Mouse (Mus musculus): ENCODE data around the gene Gm28048. TPM values are rescaled to one million over a fixed set of nuclear protein-coding genes. Genes with fewer than 3 reads are reported as not detected.

Gene Gm28048
- polyA plus RNA-seq, 1 experiment from 2014 or later = 34.8 TPM

DNA sequence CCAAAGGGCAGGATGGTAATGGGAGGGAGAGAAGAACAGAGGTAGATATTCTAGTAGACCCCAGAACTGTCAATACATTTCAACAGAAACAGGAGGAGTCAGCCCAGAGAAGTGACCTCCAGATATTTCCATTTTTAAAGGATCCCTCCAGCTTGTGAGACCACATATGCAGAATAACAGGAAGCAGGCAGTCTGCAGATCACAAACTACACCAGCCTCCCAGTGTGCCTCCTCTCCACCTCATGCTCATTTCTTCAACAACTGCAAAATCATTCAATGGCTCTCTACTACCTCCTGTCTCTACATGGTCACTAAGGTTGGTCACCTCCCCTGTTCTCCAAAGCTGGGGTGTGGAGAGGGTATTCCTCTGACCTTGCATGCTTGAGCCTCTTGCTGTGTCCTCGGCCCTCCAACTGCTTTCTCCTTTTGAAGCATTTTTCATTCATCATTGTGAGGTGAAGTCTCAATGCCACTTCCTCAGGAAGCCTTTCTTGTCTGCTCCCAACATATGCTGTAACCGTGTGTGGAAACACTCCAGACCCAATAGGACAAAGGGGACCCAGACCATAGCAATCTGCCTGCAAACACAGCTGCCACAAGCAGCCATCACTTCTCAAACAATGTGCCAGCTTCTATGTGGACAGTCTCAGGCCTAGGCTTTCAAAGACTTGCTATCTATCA lies 128.3 kb downstream of the Gm28048 start:
- ATAC-seq (replicated peaks; ENCODE audit: low FRiP score, low read depth) = no peak
- no peak overlapping the region for H3K4me3 ChIP-seq (replicated peaks; ENCODE audit: low read depth, low read length)
- no peaks in the 10 kb centered on the region for H3K27me3 ChIP-seq (ENCODE audit: insufficient read depth, low read length)
- WGBS = 64% methylated on average over 2 of the region's 2 CpGs
- H3K4me1 ChIP-seq (replicated peaks; ENCODE audit: insufficient read depth, low read length) = peaks cover 27% of the 10 kb centered on the region
- no peaks in the 10 kb centered on the region for H3K36me3 ChIP-seq (ENCODE audit: insufficient read depth, low read length)
- no peak overlapping the region for H3K27ac ChIP-seq
- no peaks in the 10 kb centered on the region for H3K9me3 ChIP-seq (replicated peaks; ENCODE audit: low read length)
- H3K4me2 ChIP-seq (ENCODE audit: low read length) = no peak overlapping the region
- TF ChIP-seq CTCF (IDR thresholded peaks at IDR 0.05; ENCODE audit: low read depth) = no peak
- no peak overlapping the region for H3K9ac ChIP-seq (ENCODE audit: low read depth, low read length)
- no peak for DNase-seq (ENCODE audit: low spot score)

DNA sequence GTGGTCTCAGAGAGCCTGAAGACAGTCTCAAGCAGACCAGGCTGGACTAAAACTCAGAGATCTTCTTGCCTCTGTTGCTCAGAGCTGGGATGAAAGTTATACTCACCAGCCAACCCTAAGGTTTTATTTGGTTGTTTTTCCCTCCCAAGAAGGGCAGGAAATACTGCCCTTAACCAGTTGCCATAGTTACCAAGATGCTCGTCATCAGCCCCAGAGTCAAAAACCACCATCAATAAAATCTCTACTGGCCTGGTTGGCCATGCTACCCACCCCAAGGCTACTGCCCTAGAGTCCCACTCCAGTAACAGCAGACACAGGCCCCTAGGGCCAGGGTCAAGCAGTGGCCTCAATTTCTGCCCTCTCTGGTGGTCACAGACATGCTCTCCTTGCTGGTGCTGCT lies 129.4 kb downstream of the Gm28048 start:
- DNase-seq (ENCODE audit: low spot score) = no peak
- Histone ChIP-seq H3K27ac (no peak overlapping the region; the same call in 1 of the 2 replicates), H3K9ac (ENCODE audit: low read depth, low read length) (no peak overlapping the region), H3K4me2 (ENCODE audit: low read length) (no peak overlapping the region), H3K9me3 (replicated peaks; ENCODE audit: low read length) (no peaks in the 10 kb centered on the region), H3K4me3 (replicated peaks; ENCODE audit: low read depth, low read length) (no peak overlapping the region), H3K36me3 (ENCODE audit: insufficient read depth, low read length) (no peaks in the 10 kb centered on the region), H3K27me3 (ENCODE audit: insufficient read depth, low read length) (no peaks in the 10 kb centered on the region), H3K4me1 (replicated peaks; ENCODE audit: insufficient read depth, low read length) (peaks cover 36% of the 10 kb centered on the region)
- 40% methylated on average over 1 of the region's 1 CpGs for WGBS
- no peak for TF ChIP-seq CTCF (IDR thresholded peaks at IDR 0.05; ENCODE audit: low read depth)
- no peak for ATAC-seq (replicated peaks; ENCODE audit: low FRiP score, low read depth)

DNA sequence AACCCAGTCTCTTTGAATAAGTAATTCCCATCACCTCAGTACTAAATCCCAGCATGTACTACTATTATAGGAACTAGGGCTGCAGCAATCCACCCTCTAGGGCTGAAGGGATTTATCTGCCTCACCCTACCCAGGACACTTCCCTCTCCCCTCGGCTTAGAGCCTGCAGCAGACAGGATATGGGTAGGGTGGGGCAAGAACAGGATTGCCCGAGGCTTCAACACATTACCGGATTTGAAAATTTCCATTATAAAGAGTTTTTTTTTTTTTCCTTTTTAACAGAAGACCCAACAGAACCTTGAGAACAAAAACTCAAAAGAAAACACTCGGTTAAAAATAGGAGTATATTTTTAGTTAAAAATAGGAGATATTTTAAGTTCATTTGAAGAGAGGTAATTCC lies 130.5 kb downstream of the Gm28048 start:
- peaks cover 44% of the 10 kb centered on the region for H3K4me1 ChIP-seq (replicated peaks; ENCODE audit: insufficient read depth, low read length)
- H3K4me3 ChIP-seq (replicated peaks; ENCODE audit: low read depth, low read length) = no peak overlapping the region
- no peak overlapping the region for H3K9ac ChIP-seq (ENCODE audit: low read depth, low read length)
- 44% methylated on average over 4 of the region's 4 CpGs for WGBS
- no peak for ATAC-seq (replicated peaks; ENCODE audit: low FRiP score, low read depth)
- no peaks in the 10 kb centered on the region for H3K9me3 ChIP-seq (replicated peaks; ENCODE audit: low read length)
- peak overlapping the region; percentile 74; the same call in 1 of the 2 replicates for H3K27ac ChIP-seq
- DNase-seq (ENCODE audit: low spot score) = no peak
- no peak overlapping the region for H3K4me2 ChIP-seq (ENCODE audit: low read length)
- no peak for TF ChIP-seq CTCF (IDR thresholded peaks at IDR 0.05; ENCODE audit: low read depth)
- H3K36me3 ChIP-seq (ENCODE audit: insufficient read depth, low read length) = no peaks in the 10 kb centered on the region
- no peaks in the 10 kb centered on the region for H3K27me3 ChIP-seq (ENCODE audit: insufficient read depth, low read length)

DNA sequence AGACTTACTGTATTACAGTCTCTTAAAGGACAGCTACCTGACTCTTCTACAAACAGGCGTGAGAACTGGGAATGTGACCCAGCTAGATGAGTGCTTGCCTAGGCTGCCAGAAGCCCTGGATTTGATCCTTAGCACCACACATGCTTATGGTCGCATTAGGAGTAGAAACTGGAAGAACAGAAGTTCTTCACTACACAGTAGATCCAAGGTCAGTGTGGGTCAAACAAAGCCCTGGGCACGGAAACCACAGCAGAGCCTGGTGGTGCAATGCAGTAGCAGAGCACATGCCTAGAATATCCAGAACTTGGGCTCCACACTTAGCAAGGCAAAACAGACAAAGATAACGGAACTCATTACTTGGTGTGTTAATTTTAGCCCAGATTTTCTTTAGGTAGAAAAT lies 131.8 kb downstream of the Gm28048 start:
- Histone ChIP-seq H3K4me1 (replicated peaks; ENCODE audit: insufficient read depth, low read length) (peaks cover 49% of the 10 kb centered on the region), H3K27ac (peak overlapping the region; percentile 74), H3K4me3 (replicated peaks; ENCODE audit: low read depth, low read length) (no peak overlapping the region), H3K9ac (ENCODE audit: low read depth, low read length) (no peak overlapping the region), H3K4me2 (ENCODE audit: low read length) (0 out of 2 replicates have a peak overlapping the region, but pooled peaks have one; percentile 2), H3K9me3 (replicated peaks; ENCODE audit: low read length) (no peaks in the 10 kb centered on the region), H3K36me3 (ENCODE audit: insufficient read depth, low read length) (no peaks in the 10 kb centered on the region), H3K27me3 (ENCODE audit: insufficient read depth, low read length) (no peaks in the 10 kb centered on the region)
- no peak for TF ChIP-seq CTCF (IDR thresholded peaks at IDR 0.05; ENCODE audit: low read depth)
- WGBS = 68% methylated on average over 4 of the region's 4 CpGs
- ATAC-seq (replicated peaks; ENCODE audit: low FRiP score, low read depth) = no peak
- DNase-seq (ENCODE audit: low spot score) = no peak

DNA sequence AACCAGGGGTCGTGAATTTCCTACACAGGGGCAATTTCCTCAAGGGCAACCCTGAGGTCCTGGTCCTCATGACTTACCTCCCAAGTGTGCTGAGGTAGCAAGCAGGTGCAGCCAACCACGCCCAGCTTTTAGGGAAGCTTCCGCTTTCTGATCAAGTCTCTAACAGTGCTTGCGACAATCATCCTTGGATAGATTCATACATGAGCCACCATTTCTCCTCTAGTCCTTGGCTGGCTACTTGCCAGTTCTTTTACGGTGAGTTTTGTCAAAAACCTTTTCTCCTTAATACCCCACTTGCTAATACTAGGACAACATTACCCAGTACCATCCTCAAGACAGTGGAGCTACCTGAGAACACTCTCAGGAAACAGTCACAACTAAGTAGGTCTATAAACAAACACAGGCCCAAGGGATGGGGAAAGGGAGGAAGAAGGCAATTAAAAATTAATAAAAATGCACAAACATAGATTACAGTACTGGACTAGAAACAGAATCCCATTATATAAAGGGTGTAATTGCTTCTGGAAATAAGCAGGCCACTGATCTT lies 133.2 kb downstream of the Gm28048 start:
- Histone ChIP-seq H3K4me1 (replicated peaks; ENCODE audit: insufficient read depth, low read length) (peaks cover 49% of the 10 kb centered on the region), H3K4me2 (ENCODE audit: low read length) (peak overlapping the region; percentile 27; the same call in 1 of the 2 replicates), H3K9me3 (replicated peaks; ENCODE audit: low read length) (no peaks in the 10 kb centered on the region), H3K27me3 (ENCODE audit: insufficient read depth, low read length) (no peaks in the 10 kb centered on the region), H3K4me3 (replicated peaks; ENCODE audit: low read depth, low read length) (no peak overlapping the region), H3K27ac (peak overlapping the region; percentile 89), H3K9ac (ENCODE audit: low read depth, low read length) (no peak overlapping the region), H3K36me3 (ENCODE audit: insufficient read depth, low read length) (no peaks in the 10 kb centered on the region)
- no peak for DNase-seq (ENCODE audit: low spot score)
- ATAC-seq (replicated peaks; ENCODE audit: low FRiP score, low read depth) = no peak
- 51% methylated on average over 5 of the region's 5 CpGs for WGBS
- TF ChIP-seq CTCF (IDR thresholded peaks at IDR 0.05; ENCODE audit: low read depth) = no peak

DNA sequence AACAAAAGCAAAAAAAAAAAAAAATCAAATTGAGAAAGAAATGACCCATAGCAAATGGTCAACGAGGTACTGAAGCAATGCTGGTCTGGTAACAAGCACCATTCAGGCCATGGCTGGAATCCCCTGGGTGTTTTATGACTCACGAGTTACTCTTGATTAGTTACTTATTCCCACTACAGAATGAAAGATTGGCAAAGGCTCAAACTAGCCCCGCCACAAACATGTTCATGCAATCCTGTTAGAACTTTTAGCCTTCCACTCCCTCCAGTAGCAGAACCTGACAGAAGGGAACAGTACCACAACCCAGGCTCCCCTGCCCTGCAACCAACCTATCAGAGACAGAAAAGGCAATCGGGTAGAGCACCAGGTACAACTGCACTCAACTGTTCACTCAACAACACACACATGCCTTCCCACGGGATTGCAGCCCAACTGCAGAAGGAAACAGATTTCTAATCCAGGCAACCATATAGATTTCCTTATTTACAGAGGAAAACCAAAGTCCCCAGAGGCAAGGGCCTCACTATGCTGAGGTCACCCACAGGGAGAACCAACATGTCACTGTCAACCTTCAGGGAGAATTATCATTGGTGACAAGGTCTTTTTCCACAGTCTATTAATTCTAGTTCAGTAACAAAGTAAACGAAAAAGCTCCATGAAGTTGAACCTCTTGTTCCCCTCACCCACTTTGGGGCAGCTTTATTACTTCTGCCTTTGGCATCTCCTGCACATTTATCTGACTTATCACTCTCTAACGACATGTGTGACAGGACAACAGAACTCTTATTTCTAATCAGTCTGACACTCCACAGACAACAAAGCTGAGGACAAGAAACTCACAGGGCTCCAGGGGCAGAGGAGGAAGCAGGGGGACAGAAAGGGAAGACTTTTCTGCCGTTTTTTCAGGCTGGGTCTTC lies 133.9 kb downstream of the Gm28048 start:
- Histone ChIP-seq H3K9me3 (replicated peaks; ENCODE audit: low read length) (no peaks in the 10 kb centered on the region), H3K27ac (peak overlapping the region; percentile 89), H3K27me3 (ENCODE audit: insufficient read depth, low read length) (no peaks in the 10 kb centered on the region), H3K4me2 (ENCODE audit: low read length) (peak overlapping the region; percentile 27; the same call in 1 of the 2 replicates), H3K36me3 (ENCODE audit: insufficient read depth, low read length) (no peaks in the 10 kb centered on the region), H3K4me1 (replicated peaks; ENCODE audit: insufficient read depth, low read length) (peaks cover 49% of the 10 kb centered on the region), H3K4me3 (replicated peaks; ENCODE audit: low read depth, low read length) (no peak overlapping the region), H3K9ac (ENCODE audit: low read depth, low read length) (no peak overlapping the region)
- ATAC-seq (replicated peaks; ENCODE audit: low FRiP score, low read depth) (peak; percentile 84), DNase-seq (ENCODE audit: low spot score) (peak; percentile 74)
- no peak for TF ChIP-seq CTCF (IDR thresholded peaks at IDR 0.05; ENCODE audit: low read depth)
- WGBS = 13% methylated on average over 8 of the region's 8 CpGs
